ENCODE assay signal across 15 mouse cellular contexts in the genomic region with DNA sequence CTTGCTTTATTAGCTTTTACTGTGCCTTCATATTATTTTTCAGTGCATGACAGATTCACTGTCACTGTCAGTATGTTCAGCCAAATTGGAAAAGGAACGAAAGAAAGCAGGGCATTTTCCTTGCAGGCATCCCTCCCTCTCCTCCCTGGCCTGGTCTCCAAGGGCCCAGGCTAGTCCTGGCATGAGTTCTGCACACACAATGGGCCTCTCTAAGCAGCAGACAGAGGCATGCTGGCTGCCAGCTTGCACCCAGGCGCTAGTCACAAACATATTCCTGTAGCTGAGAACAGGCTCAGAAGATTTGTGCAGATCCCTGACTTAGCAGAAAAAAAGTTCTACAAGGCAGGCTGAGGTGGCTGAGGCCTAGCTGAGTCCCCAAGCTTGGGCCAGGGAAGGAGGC. TPM values are rescaled to one million over a fixed set of nuclear protein-coding genes. Genes with fewer than 3 reads are reported as not detected.
DNase-seq lines count a peak whose midpoint lies in the region; ATAC-seq lines count a peak whose summit lies in the region.
"Had no signal": no experiment of that assay in that cellular context is flagged by ENCODE, and none has a peak within 500 bp of the region (broad histone marks: within the 10 kb centered on the region; RNA-seq: fewer than 3 reads in every experiment).

No protein-coding gene starts in this region.

- H3K36me3 ChIP-seq in forebrain, embryonic 13.5 days (ENCODE audit: poor library complexity, severe bottlenecking): no peaks in the 10 kb centered on the region
- H3K36me3 ChIP-seq in forebrain, embryonic 11.5 days (ENCODE audit: control insufficient read depth, insufficient read depth, low read length): no peaks in the 10 kb centered on the region
- H3K36me3 ChIP-seq in hindbrain, embryonic 15.5 days: no peaks in the 10 kb centered on the region
- H3K36me3 ChIP-seq in hindbrain, embryonic 10.5 days: 0 out of 2 replicates have a peak, but pooled peaks cover 6% of the 10 kb centered on the region
- H3K36me3 ChIP-seq: G1E had no signal

- no peak overlapping the region for H3K9ac ChIP-seq in forebrain, embryonic 13.5 days
- H3K9ac ChIP-seq in forebrain, embryonic 11.5 days (ENCODE audit: low read length): no peak overlapping the region
- H3K9ac ChIP-seq in hindbrain, embryonic 15.5 days: no peak overlapping the region
- H3K9ac ChIP-seq: liver, embryonic 14.5 days had no signal

- 0 out of 2 replicates have a peak, but pooled peaks have one; percentile 30 for ATAC-seq in forebrain, embryonic 13.5 days
- no peak for ATAC-seq in forebrain, embryonic 11.5 days (replicated peaks; ENCODE audit: low FRiP score)
- peak; percentile 84; the same call in 1 of the 2 replicates for ATAC-seq in hindbrain, embryonic 15.5 days (ENCODE audit: low FRiP score, low read depth)
- ATAC-seq: activated CD4-positive, CD25-positive, alpha-beta regulatory T cell, adult 4 months had no signal

- no peak overlapping the region for H3K4me2 ChIP-seq in forebrain, embryonic 13.5 days
- H3K4me2 ChIP-seq in forebrain, embryonic 11.5 days (ENCODE audit: low read depth, low read length, severe bottlenecking): no peak overlapping the region
- H3K4me2 ChIP-seq in hindbrain, embryonic 15.5 days: no peak overlapping the region

- H3K27me3 ChIP-seq in forebrain, embryonic 13.5 days: no peaks in the 10 kb centered on the region
- no peaks in the 10 kb centered on the region for H3K27me3 ChIP-seq in forebrain, embryonic 11.5 days (ENCODE audit: control insufficient read depth, insufficient read depth, low read length)
- no peaks in the 10 kb centered on the region for H3K27me3 ChIP-seq in hindbrain, embryonic 15.5 days
- no peaks in the 10 kb centered on the region for H3K27me3 ChIP-seq in hindbrain, embryonic 10.5 days (ENCODE audit: insufficient read depth, poor library complexity, severe bottlenecking)

- H3K4me1 ChIP-seq in forebrain, embryonic 13.5 days: peaks cover 10% of the 10 kb centered on the region
- no peaks in the 10 kb centered on the region for H3K4me1 ChIP-seq in forebrain, embryonic 11.5 days (replicated peaks; ENCODE audit: control insufficient read depth, insufficient read depth, low read length)
- peaks cover 18% of the 10 kb centered on the region; the same call in 1 of the 2 replicates for H3K4me1 ChIP-seq in hindbrain, embryonic 15.5 days (replicated peaks)
- no peaks in the 10 kb centered on the region; the same call in 1 of the 2 replicates for H3K4me1 ChIP-seq in hindbrain, embryonic 10.5 days (replicated peaks)

- no peak overlapping the region for H3K4me3 ChIP-seq in forebrain, embryonic 13.5 days
- no peak overlapping the region for H3K4me3 ChIP-seq in forebrain, embryonic 11.5 days (ENCODE audit: low read depth, low read length)
- no peak overlapping the region for H3K4me3 ChIP-seq in hindbrain, embryonic 15.5 days
- H3K4me3 ChIP-seq in hindbrain, embryonic 10.5 days: no peak overlapping the region
- H3K4me3 ChIP-seq: myocyte had no signal

- no peaks in the 10 kb centered on the region for H3K9me3 ChIP-seq in forebrain, embryonic 13.5 days (replicated peaks)
- H3K9me3 ChIP-seq in forebrain, embryonic 11.5 days (ENCODE audit: control insufficient read depth, low read length): no peaks in the 10 kb centered on the region
- no peaks in the 10 kb centered on the region for H3K9me3 ChIP-seq in hindbrain, embryonic 15.5 days
- H3K9me3 ChIP-seq in hindbrain, embryonic 10.5 days: no peaks in the 10 kb centered on the region
- H3K9me3 ChIP-seq: G1E had no signal

- no peak for DNase-seq in forebrain, embryonic 11.5 days (ENCODE audit: low spot score)
- no peak for DNase-seq in hindbrain, embryonic 10.5 days (ENCODE audit: low spot score)
- DNase-seq in right cerebral cortex, postnatal 36 days (ENCODE audit: low spot score in 2 of 2): peak; percentile 52 to 55
- no peak for DNase-seq in right cerebral cortex, adult 2 months (ENCODE audit: low spot score in 2 of 2)
- DNase-seq in lung, postnatal 14 days: no peak
- no peak for DNase-seq in natural killer cell, adult 2 months (ENCODE audit: low spot score in 2 of 2)
- DNase-seq: kidney, postnatal 14 days; retina, postnatal 1 day had no signal

- 60% methylated on average over 2 of the region's 2 CpGs for WGBS in forebrain, embryonic 13.5 days
- WGBS in forebrain, embryonic 11.5 days: 82% methylated on average over 2 of the region's 2 CpGs
- WGBS in hindbrain, embryonic 15.5 days: 52% methylated on average over 2 of the region's 2 CpGs
- WGBS in hindbrain, embryonic 10.5 days: 90% methylated on average over 2 of the region's 2 CpGs

- no peak overlapping the region for H3K27ac ChIP-seq in forebrain, embryonic 13.5 days
- no peak overlapping the region for H3K27ac ChIP-seq in forebrain, embryonic 11.5 days (ENCODE audit: low read depth, low read length)
- H3K27ac ChIP-seq in hindbrain, embryonic 15.5 days (replicated peaks): peak overlapping the region; percentile 41; the same call in 1 of the 2 replicates
- H3K27ac ChIP-seq in hindbrain, embryonic 10.5 days: no peak overlapping the region
- H3K27ac ChIP-seq: liver, embryonic 14.5 days; macrophage had no signal

RNA-seq across cellular contexts. Expression of a gene that starts 8.6 kb away (rescaled TPM):
- 3.8 and 4.1 TPM in 2 replicates for polyA plus RNA-seq in forebrain, embryonic 13.5 days (2015; fragmentation: Nextera tagmentation; extraction: Ambion mirVana)
- polyA plus RNA-seq in forebrain, embryonic 11.5 days (2014; fragmentation: Nextera tagmentation; extraction: Ambion mirVana): 3.1 and 3.4 TPM in 2 replicates
- polyA plus RNA-seq in hindbrain, embryonic 15.5 days (2015; fragmentation: Nextera tagmentation; extraction: Ambion mirVana): 13.0 and 13.7 TPM in 2 replicates
- 5.3 and 7.9 TPM in 2 replicates for polyA plus RNA-seq in hindbrain, embryonic 10.5 days (2016; fragmentation: Nextera tagmentation; extraction: Ambion mirVana)
- polyA plus RNA-seq: activated CD4-positive, CD25-positive, alpha-beta regulatory T cell, adult 4 months; G1E had no signal

RNA-seq across cellular contexts. Expression of a gene that starts 26.5 kb away (rescaled TPM):
- polyA plus RNA-seq in forebrain, embryonic 13.5 days (2015; fragmentation: Nextera tagmentation; extraction: Ambion mirVana): 16.0 and 17.4 TPM in 2 replicates
- 15.0 and 17.0 TPM in 2 replicates for polyA plus RNA-seq in forebrain, embryonic 11.5 days (2014; fragmentation: Nextera tagmentation; extraction: Ambion mirVana)
- 12.8 and 13.2 TPM in 2 replicates for polyA plus RNA-seq in hindbrain, embryonic 15.5 days (2015; fragmentation: Nextera tagmentation; extraction: Ambion mirVana)
- 13.9 and 16.0 TPM in 2 replicates for polyA plus RNA-seq in hindbrain, embryonic 10.5 days (2016; fragmentation: Nextera tagmentation; extraction: Ambion mirVana)

RNA-seq across cellular contexts. Expression of a gene that starts 37.0 kb away (rescaled TPM):
- polyA plus RNA-seq in forebrain, embryonic 13.5 days (2015; fragmentation: Nextera tagmentation; extraction: Ambion mirVana): 69.4 and 79.1 TPM in 2 replicates
- 69.4 and 71.6 TPM in 2 replicates for polyA plus RNA-seq in forebrain, embryonic 11.5 days (2014; fragmentation: Nextera tagmentation; extraction: Ambion mirVana)
- 48.0 and 50.8 TPM in 2 replicates for polyA plus RNA-seq in hindbrain, embryonic 15.5 days (2015; fragmentation: Nextera tagmentation; extraction: Ambion mirVana)
- 79.1 and 84.9 TPM in 2 replicates for polyA plus RNA-seq in hindbrain, embryonic 10.5 days (2016; fragmentation: Nextera tagmentation; extraction: Ambion mirVana)

Comparison
In these comparisons a context has a peak if more than half of its experiments do, and no peak if none do; other contexts are left out.
1. DNase-seq: peak in right cerebral cortex, postnatal 36 days (2 of 2); none in forebrain, embryonic 11.5 days (single experiment), hindbrain, embryonic 10.5 days (single experiment), right cerebral cortex, adult 2 months (0 of 2), lung, postnatal 14 days (single experiment) and natural killer cell, adult 2 months (0 of 2).